Mouse (Mus musculus): ENCODE data around the gene Galr3. TPM values are rescaled to one million over a fixed set of nuclear protein-coding genes. Genes with fewer than 3 reads are reported as not detected.
A peak's percentile ranks its signal among the peaks of the same experiment; 100 is the strongest.

Galr3 gene
- total and polyA plus RNA-seq, 3 experiments, result 2.6 to 4.5 TPM; not detected in 1

- Histone ChIP-seq H3K9me3 (replicated peaks; ENCODE audit: insufficient read depth, low read length) (no peaks in the 10 kb centered on the region), H3K27ac (ENCODE audit: control insufficient read depth, low read depth, low read length) (peak overlapping the region; percentile 86), H3K4me3 (ENCODE audit: control insufficient read depth in 1 of 2, insufficient read depth in 1 of 2, low read depth in 2 of 2, low read length in 2 of 2) (no peak overlapping the region), H3K27me3 (ENCODE audit: control insufficient read depth in 1 of 2, insufficient read depth in 2 of 2, low read length in 2 of 2) (no peaks in the 10 kb centered on the region), H3K79me2 (ENCODE audit: control insufficient read depth, insufficient read depth, low read length, poor library complexity) (peaks cover 11% of the 10 kb centered on the region), H3K36me3 (ENCODE audit: control insufficient read depth in 1 of 2, insufficient read depth in 2 of 2, low read length in 2 of 2) (peaks cover 0 to 40% of the 10 kb centered on the region in 2 experiments; a peak in 2 of 4 replicates), H3K9ac (ENCODE audit: control insufficient read depth, low read depth, low read length, poor library complexity, severe bottlenecking) (no peak overlapping the region), H3K4me1 (ENCODE audit: control insufficient read depth in 1 of 2, insufficient read depth in 2 of 2, low read length in 2 of 2) (peaks cover 6 to 42% of the 10 kb centered on the region in 2 experiments)
- no peak for DNase-seq (ENCODE audit: low read depth, low spot score)
- TF ChIP-seq GABPA (IDR thresholded peaks at IDR 0.05; ENCODE audit: low read depth, low read length), result no peak
- TF ChIP-seq EP300 (IDR thresholded peaks at IDR 0.05; ENCODE audit: low read depth in 1 of 2, low read length in 2 of 2), result no peak
- TF ChIP-seq CTCF (IDR thresholded peaks at IDR 0.05 in 2 of 3, conservative IDR thresholded peaks at IDR 0.05 in 1 of 3; ENCODE audit: control insufficient read depth in 1 of 3, insufficient read depth in 1 of 3, low read depth in 2 of 3, low read length in 3 of 3, poor library complexity in 1 of 3, severe bottlenecking in 1 of 3), result no peak
These were observed 24.6 kb downstream of the Galr3 start for GRCm38 (mm10) chr15:79066276-79066675.

GRCm38 (mm10) chr15:79067631-79068030 lies 25.9 kb downstream of the Galr3 start:
- no peaks in the 10 kb centered on the region for H3K9me3 ChIP-seq (replicated peaks; ENCODE audit: insufficient read depth, low read length)
- H3K4me3 ChIP-seq (ENCODE audit: control insufficient read depth in 1 of 2, insufficient read depth in 1 of 2, low read depth in 2 of 2, low read length in 2 of 2), result no peak overlapping the region
- peaks cover under 1% of the 10 kb centered on the region; the same call in 1 of the 2 replicates for H3K79me2 ChIP-seq (ENCODE audit: control insufficient read depth, insufficient read depth, low read length, poor library complexity)
- DNase-seq (ENCODE audit: low read depth, low spot score), result peak; percentile 92
- H3K36me3 ChIP-seq (ENCODE audit: control insufficient read depth in 1 of 2, insufficient read depth in 2 of 2, low read length in 2 of 2), result peaks cover 0 to 34% of the 10 kb centered on the region in 2 experiments; a peak in 2 of 4 replicates
- H3K27ac ChIP-seq (ENCODE audit: control insufficient read depth, low read depth, low read length), result peak overlapping the region; percentile 88
- H3K27me3 ChIP-seq (ENCODE audit: control insufficient read depth in 1 of 2, insufficient read depth in 2 of 2, low read length in 2 of 2), result no peaks in the 10 kb centered on the region
- H3K9ac ChIP-seq (ENCODE audit: control insufficient read depth, low read depth, low read length, poor library complexity, severe bottlenecking), result peak overlapping the region; percentile 9
- H3K4me1 ChIP-seq (ENCODE audit: control insufficient read depth in 1 of 2, insufficient read depth in 2 of 2, low read length in 2 of 2), result peaks cover 6 to 42% of the 10 kb centered on the region in 2 experiments
- TF ChIP-seq USF1 (IDR thresholded peaks at IDR 0.05; ENCODE audit: low read depth, low read length), result peak; percentile 24; the same call in 1 of the 2 replicates
- no peak; a peak in 1 of 4 replicates for TF ChIP-seq POLR2A (IDR thresholded peaks at IDR 0.05; ENCODE audit: control insufficient read depth in 1 of 2, insufficient read depth in 1 of 2, low read depth in 1 of 2, low read length in 2 of 2, poor library complexity in 1 of 2)
- TF ChIP-seq ZMIZ1 (IDR thresholded peaks at IDR 0.05; ENCODE audit: low read depth, low read length), result no peak
- TF ChIP-seq BHLHE40 (IDR thresholded peaks at IDR 0.05; ENCODE audit: borderline replicate concordance, low read depth, low read length), result no peak
- TF ChIP-seq RAD21 (IDR thresholded peaks at IDR 0.05; ENCODE audit: low read depth, low read length), result no peak
- TF ChIP-seq MYB (IDR thresholded peaks at IDR 0.05; ENCODE audit: low read depth, low read length), result no peak
- TF ChIP-seq TBP (IDR thresholded peaks at IDR 0.05; ENCODE audit: low read depth, low read length), result peak; percentile 43; the same call in 1 of the 2 replicates
- no peak for TF ChIP-seq USF2 (IDR thresholded peaks at IDR 0.05; ENCODE audit: borderline replicate concordance in 1 of 2, insufficient read depth in 1 of 2, low read depth in 1 of 2, low read length in 2 of 2)
- TF ChIP-seq CHD1 (IDR thresholded peaks at IDR 0.05; ENCODE audit: low read depth, low read length), result no peak
- peak; percentile 56; the same call in 1 of the 2 replicates for TF ChIP-seq MXI1 (IDR thresholded peaks at IDR 0.05; ENCODE audit: low read depth, low read length)
- TF ChIP-seq NRF1 (IDR thresholded peaks at IDR 0.05; ENCODE audit: insufficient read depth, low read depth, low read length, poor library complexity, severe bottlenecking), result no peak
- TF ChIP-seq ZNF384 (IDR thresholded peaks at IDR 0.05; ENCODE audit: low read depth, low read length), result no peak
- no peak for TF ChIP-seq MYC (IDR thresholded peaks at IDR 0.05; ENCODE audit: low read depth, low read length)
- no peak for TF ChIP-seq E2F4 (IDR thresholded peaks at IDR 0.05; ENCODE audit: borderline replicate concordance, low read depth, low read length)
- no peak for TF ChIP-seq NELFE (IDR thresholded peaks at IDR 0.05; ENCODE audit: low read depth, low read length)
- no peak for TF ChIP-seq ZC3H11A (IDR thresholded peaks at IDR 0.05; ENCODE audit: low read depth, low read length)
- no peak for TF ChIP-seq POLR2AphosphoS2 (IDR thresholded peaks at IDR 0.05; ENCODE audit: low read length)
- no peak for TF ChIP-seq SMC3 (IDR thresholded peaks at IDR 0.05; ENCODE audit: low read depth, low read length)
- TF ChIP-seq CHD2 (IDR thresholded peaks at IDR 0.05; ENCODE audit: low read length), result no peak
- TF ChIP-seq TAL1 (IDR thresholded peaks at IDR 0.05; ENCODE audit: low read length), result peak; percentile 84
- TF ChIP-seq JUND (IDR thresholded peaks at IDR 0.05; ENCODE audit: low read depth, low read length), result peak; percentile 75
- TF ChIP-seq POLR2AphosphoS5 (IDR thresholded peaks at IDR 0.05; ENCODE audit: borderline replicate concordance, low read depth, low read length), result no peak
- peak; percentile 94 for TF ChIP-seq SIN3A (IDR thresholded peaks at IDR 0.05; ENCODE audit: low read length)
- no peak for TF ChIP-seq UBTF (IDR thresholded peaks at IDR 0.05; ENCODE audit: borderline replicate concordance, insufficient read depth, low read depth, low read length)
- no peak for TF ChIP-seq CTCF (IDR thresholded peaks at IDR 0.05 in 2 of 3, conservative IDR thresholded peaks at IDR 0.05 in 1 of 3; ENCODE audit: control insufficient read depth in 1 of 3, insufficient read depth in 1 of 3, low read depth in 2 of 3, low read length in 3 of 3, poor library complexity in 1 of 3, severe bottlenecking in 1 of 3)
- peak; percentile 100 for TF ChIP-seq ETS1 (IDR thresholded peaks at IDR 0.05; ENCODE audit: low read depth, low read length)
- TF ChIP-seq MAX (IDR thresholded peaks at IDR 0.05; ENCODE audit: low read length), result no peak
- no peak for TF ChIP-seq KAT2A (conservative IDR thresholded peaks at IDR 0.05; ENCODE audit: low read depth, low read length)
- no peak for TF ChIP-seq ELF1 (IDR thresholded peaks at IDR 0.05; ENCODE audit: low read depth, low read length)
- peak; percentile 94 to 97 for TF ChIP-seq EP300 (IDR thresholded peaks at IDR 0.05; ENCODE audit: low read depth in 1 of 2, low read length in 2 of 2)
